Mouse (Mus musculus): ENCODE measurements around the gene Gstm2.

Gene Gstm2

GRCm38 (mm10) chr3:107939830-107940229, 46.4 kb downstream of the Gstm2 start:
- DNase-seq = peak; percentile 43

- DNase-seq = no peak
Measured at GRCm38 (mm10) chr3:107939403-107939802, 46.9 kb downstream of the Gstm2 start.

GRCm38 (mm10) chr3:107935888-107936287, 50.4 kb downstream of the Gstm2 start:
- DNase-seq = no peak

GRCm38 (mm10) chr3:107935268-107935667, 51.0 kb downstream of the Gstm2 start:
- DNase-seq = no peak

GRCm38 (mm10) chr3:107932128-107932527, 54.1 kb downstream of the Gstm2 start:
- DNase-seq = no peak
